Mouse (Mus musculus) neural tube, embryonic 14.5 days (tissue): ENCODE results near the gene Ipo13. TPM values are rescaled to one million over a fixed set of nuclear protein-coding genes. Genes with fewer than 3 reads are reported as not detected.

ENCODE experiments used
- ATAC-seq: fragments of 200-750 bp; cut with Nextera tagmentation; 2 replicates; pipeline ENCODE4 v1.8.0; 2017; ENCODE audit warnings: low read depth, mild to moderate bottlenecking, moderate TSS enrichment, moderate library complexity
- H3K27ac ChIP-seq: fragments of 300-500 bp; sonication (generic); 2 replicates; pipeline ENCODE4 v1.5.1; 2014; ENCODE audit warnings: low read depth, mild to moderate bottlenecking, control low read depth, low read length, moderate library complexity, mixed read lengths
- H3K27me3 ChIP-seq: fragments of 300-500 bp; sonication (generic); 2 replicates; pipeline ENCODE4 v1.6.1; 2014; ENCODE audit warnings: low read length; ENCODE audit not compliant: control insufficient read depth, insufficient read depth
- H3K36me3 ChIP-seq: fragments of 300-500 bp; sonication (generic); 2 replicates; pipeline ENCODE4 v1.6.1; 2014; ENCODE audit warnings: low read length, mixed read lengths; ENCODE audit not compliant: control insufficient read depth, insufficient read depth
- H3K4me1 ChIP-seq: fragments of 300-500 bp; sonication (generic); 2 replicates; pipeline ENCODE4 v1.6.1; 2014; ENCODE audit warnings: low read length; ENCODE audit not compliant: control insufficient read depth, insufficient read depth
- H3K4me2 ChIP-seq: fragments of 300-500 bp; sonication (generic); 2 replicates; pipeline ENCODE4 v1.6.1; 2014; ENCODE audit warnings: mild to moderate bottlenecking, low read depth, low read length, control low read depth
- H3K4me3 ChIP-seq: fragments of 300-500 bp; sonication (generic); 2 replicates; pipeline ENCODE4 v1.5.1; 2014; ENCODE audit warnings: low read depth, low read length, control low read depth, mixed read lengths
- H3K9ac ChIP-seq: fragments of 300-500 bp; sonication (generic); replicated peaks from 2 replicates; pipeline ENCODE4 v1.6.1; 2014; ENCODE audit warnings: low read depth, mild to moderate bottlenecking, control low read depth, low read length, mixed read lengths
- H3K9me3 ChIP-seq: fragments of 300-500 bp; sonication (generic); 2 replicates; pipeline ENCODE4 v1.6.1; 2016; ENCODE audit warnings: low read length; ENCODE audit not compliant: control insufficient read depth
- WGBS: fragments of 180-500 bp; shearing (Covaris S2); extraction: QIAGEN DNeasy Blood & Tissue Kit; methylation state at CpG from one replicate; pipeline ENCODE4 v1.1.7; 2014; 5-methylcytosine and 5-hydroxymethylcytosine counted together
- polyA plus RNA-seq: library from polyadenylated mRNA; unstranded; fragments of >200 nt; fragmentation: Nextera tagmentation; extraction: Ambion mirVana; gene quantifications from 2 replicates; pipeline ENCODE4 v1.2.1, GENCODE M21; 2014

Ipo13 gene
- polyA plus RNA-seq, 1 experiment from 2014 or later, result 61.7 TPM

DNA sequence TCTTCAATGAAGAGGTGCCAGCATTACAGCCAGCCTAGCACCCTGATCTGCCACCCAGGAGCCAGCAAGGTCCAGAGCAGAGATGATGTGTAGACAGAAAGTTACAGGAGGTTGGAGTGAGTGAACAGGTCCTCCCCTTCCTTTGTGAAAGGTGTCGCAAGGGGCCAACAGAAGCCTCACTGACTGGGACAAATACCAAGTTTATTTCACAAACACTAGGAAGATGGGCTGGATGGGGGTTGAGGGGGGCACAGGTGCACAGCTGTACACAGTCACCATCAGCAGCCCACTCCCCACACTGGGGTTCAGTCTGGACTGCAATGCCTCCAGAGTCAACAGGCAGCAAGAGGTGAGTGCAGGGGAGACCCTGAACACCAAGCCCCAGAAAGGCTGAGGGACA is 30.7 kb downstream of the Ipo13 start:
- Histone ChIP-seq H3K9ac (peak overlapping the region; percentile 93; the same call in 1 of the 2 replicates), H3K4me3 (peak overlapping the region; percentile 78; the same call in 1 of the 2 replicates), H3K27ac (no peak overlapping the region), H3K4me2 (peak overlapping the region; percentile 82), H3K4me1 (peaks cover 30% of the 10 kb centered on the region), H3K27me3 (no peaks in the 10 kb centered on the region), H3K9me3 (no peaks in the 10 kb centered on the region), H3K36me3 (peaks cover 18% of the 10 kb centered on the region)
- ATAC-seq, result no peak
- 94% methylated on average over 1 of the region's 1 CpGs for WGBS

DNA sequence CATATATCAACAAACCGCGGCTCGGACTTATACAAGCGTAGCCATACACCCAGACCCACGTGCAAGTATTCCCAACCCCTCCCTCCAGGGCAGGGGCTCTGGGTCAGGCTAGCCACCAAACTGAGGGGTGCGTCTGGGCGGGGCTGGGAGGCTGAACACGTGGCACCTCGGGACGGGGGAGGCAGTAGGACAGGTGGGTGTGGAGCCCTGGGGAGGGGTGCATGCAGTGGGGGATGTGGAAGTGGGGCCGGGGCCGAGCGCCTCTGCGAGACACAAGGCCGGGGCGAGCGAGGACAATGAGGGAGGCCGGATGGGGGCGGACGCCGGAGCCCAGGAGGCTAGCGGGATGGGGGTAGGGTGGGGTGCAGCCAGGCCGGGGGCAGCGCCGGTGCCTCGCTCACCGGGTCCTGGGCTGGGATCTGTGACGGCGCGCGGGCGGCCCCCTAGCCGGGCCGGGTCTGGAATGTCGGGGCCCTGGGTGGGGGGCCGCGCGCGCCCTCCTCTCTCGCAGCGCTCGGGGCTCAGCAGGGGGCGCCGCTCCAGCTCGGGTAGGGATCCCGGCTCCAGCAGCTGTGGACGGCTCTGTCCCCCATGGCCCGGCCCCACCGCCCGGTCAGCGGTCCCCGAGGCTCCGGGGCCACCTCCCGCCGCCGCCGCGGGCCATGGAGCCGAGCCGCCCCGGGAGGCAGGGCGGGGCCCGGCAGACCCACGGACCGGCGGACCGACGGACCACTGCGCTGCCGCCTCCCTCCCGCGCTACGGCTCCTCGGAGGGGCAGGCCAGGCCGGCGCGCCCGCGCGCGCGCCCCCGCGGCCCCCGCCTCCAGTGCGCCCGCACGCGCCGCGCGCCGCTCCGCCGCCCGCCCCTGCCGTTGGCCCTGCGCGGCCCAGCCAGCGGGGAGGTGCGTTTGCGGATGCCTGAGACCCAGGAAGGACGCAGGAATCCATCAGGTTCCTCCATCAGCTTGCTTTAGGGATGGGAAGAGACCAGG is 31.8 kb downstream of the Ipo13 start, which contains the start of gene B4galt2:
TSS of gene B4galt2 (minus strand) at position 787 of the 991 bp plus-strand sequence.
- Histone ChIP-seq H3K4me3 (peak within 1 kb of the TSS; percentile 78), H3K4me1 (peaks cover 30% of the 10 kb centered on the region), H3K36me3 (peaks cover 18% of the 10 kb centered on the region), H3K4me2 (peak within 1 kb of the TSS; percentile 82), H3K27ac (peak within 1 kb of the TSS; percentile 74), H3K9ac (peak within 1 kb of the TSS; percentile 93), H3K9me3 (no peaks in the 10 kb centered on the region), H3K27me3 (no peaks in the 10 kb centered on the region)
- peak; percentile 54 for ATAC-seq
- 0% methylated on average over 55 of the region's 103 CpGs for WGBS

DNA sequence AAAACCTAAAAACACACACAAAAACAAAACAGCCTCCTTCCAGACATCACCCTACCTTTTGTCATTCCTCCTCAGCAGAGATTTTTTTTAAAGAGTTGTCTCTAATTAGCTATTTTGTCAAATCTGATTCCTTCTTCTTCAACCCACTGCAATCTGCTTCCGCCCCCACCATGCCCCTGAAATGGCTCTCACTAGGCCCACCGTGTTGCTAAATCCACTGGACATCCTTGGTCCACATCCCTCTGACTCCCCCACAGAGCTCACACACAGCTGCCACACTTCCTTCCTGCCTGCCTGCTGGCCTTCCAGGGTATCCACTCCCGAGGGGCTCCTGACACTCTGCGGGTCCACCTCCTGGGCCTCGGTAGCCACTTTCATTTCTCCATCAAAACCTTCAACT is 36.1 kb downstream of the Ipo13 start:
- Histone ChIP-seq H3K27ac (no peak overlapping the region), H3K9me3 (no peaks in the 10 kb centered on the region), H3K9ac (0 out of 2 replicates have a peak overlapping the region, but pooled peaks have one; percentile 18), H3K36me3 (peaks cover 28% of the 10 kb centered on the region; the same call in 1 of the 2 replicates), H3K4me2 (no peak overlapping the region), H3K4me1 (peaks cover 12% of the 10 kb centered on the region; the same call in 1 of the 2 replicates), H3K27me3 (no peaks in the 10 kb centered on the region), H3K4me3 (no peak overlapping the region)
- 79% methylated on average over 5 of the region's 5 CpGs for WGBS
- no peak for ATAC-seq

DNA sequence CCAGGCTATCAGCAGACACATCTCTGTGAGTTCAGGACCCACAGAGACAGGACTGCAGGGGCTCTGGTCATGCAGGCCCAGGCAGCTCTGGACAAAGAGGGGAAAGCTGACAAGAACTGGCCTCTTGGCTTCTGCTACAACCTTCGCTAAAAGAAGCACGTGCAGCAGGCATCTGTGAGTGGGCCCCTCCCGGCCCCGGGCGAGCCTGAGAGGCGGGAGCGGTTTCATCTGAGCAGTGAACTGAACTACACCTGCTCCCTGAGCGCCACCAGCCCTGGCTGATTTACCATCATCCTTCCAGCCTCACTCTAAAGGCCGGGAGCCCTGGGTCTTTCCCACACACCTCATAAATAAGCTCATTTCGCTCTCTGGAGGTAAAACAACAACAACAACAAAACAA is 36.5 kb downstream of the Ipo13 start:
- H3K9ac ChIP-seq, result 0 out of 2 replicates have a peak overlapping the region, but pooled peaks have one; percentile 18

GRCm38 (mm10) chr4:117873615-117874014 is 41.2 kb downstream of the Ipo13 start:
- 91% methylated on average over 9 of the region's 9 CpGs for WGBS
- ATAC-seq, result no peak
- no peaks in the 10 kb centered on the region for H3K4me1 ChIP-seq
- H3K27me3 ChIP-seq, result no peaks in the 10 kb centered on the region
- H3K4me2 ChIP-seq, result no peak overlapping the region
- H3K9ac ChIP-seq, result no peak overlapping the region
- H3K4me3 ChIP-seq, result no peak overlapping the region
- H3K36me3 ChIP-seq, result peaks cover 32% of the 10 kb centered on the region; the same call in 1 of the 2 replicates
- no peak overlapping the region for H3K27ac ChIP-seq
- H3K9me3 ChIP-seq, result no peaks in the 10 kb centered on the region

More for the DNA sequence above, 36.5 kb downstream of the Ipo13 start:
- H3K4me2 ChIP-seq, result no peak overlapping the region
- no peaks in the 10 kb centered on the region for H3K9me3 ChIP-seq
- 53% methylated on average over 10 of the region's 10 CpGs for WGBS
- H3K4me3 ChIP-seq, result no peak overlapping the region
- no peaks in the 10 kb centered on the region for H3K27me3 ChIP-seq
- H3K36me3 ChIP-seq, result peaks cover 31% of the 10 kb centered on the region; the same call in 1 of the 2 replicates
- no peak for ATAC-seq
- no peak overlapping the region for H3K27ac ChIP-seq
- H3K4me1 ChIP-seq, result peaks cover 9% of the 10 kb centered on the region; the same call in 1 of the 2 replicates

DNA sequence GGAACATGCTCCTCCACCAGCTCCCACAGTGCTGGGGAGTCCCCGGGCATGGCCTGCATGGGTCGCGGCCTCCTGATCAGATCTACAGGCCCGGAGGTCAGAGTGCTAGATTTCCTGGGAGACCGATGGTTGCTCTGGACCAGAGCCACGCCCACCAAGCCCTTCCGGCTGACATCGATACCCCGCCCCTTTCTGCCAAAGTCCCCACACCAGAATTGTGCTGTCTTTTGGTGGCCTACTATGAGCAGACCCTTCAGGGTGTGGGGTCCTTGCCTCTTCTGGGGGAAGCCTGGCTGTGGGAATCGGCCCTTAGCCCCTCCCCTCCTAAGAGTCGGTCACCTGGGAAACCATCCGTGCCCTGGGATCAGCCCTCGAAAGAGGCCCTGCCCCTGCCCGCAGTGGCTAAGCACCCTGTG is 42.3 kb downstream of the Ipo13 start, which contains the start of gene Ccdc24:
TSS of gene Ccdc24 (minus strand) at position 87 of the 416 bp plus-strand sequence.
- Histone ChIP-seq H3K27me3 (no peaks in the 10 kb centered on the region), H3K27ac (no peak within 1 kb of the TSS), H3K4me2 (0 out of 2 replicates have a peak within 1 kb of the TSS, but pooled peaks have one; percentile 14), H3K4me3 (no peak within 1 kb of the TSS), H3K9me3 (no peaks in the 10 kb centered on the region), H3K36me3 (peaks cover 30% of the 10 kb centered on the region; the same call in 1 of the 2 replicates), H3K4me1 (no peaks in the 10 kb centered on the region), H3K9ac (0 out of 2 replicates have a peak within 1 kb of the TSS, but pooled peaks have one; percentile 11)
- ATAC-seq, result no peak; the same call in 1 of the 2 replicates
- 10% methylated on average over 14 of the region's 14 CpGs for WGBS

DNA sequence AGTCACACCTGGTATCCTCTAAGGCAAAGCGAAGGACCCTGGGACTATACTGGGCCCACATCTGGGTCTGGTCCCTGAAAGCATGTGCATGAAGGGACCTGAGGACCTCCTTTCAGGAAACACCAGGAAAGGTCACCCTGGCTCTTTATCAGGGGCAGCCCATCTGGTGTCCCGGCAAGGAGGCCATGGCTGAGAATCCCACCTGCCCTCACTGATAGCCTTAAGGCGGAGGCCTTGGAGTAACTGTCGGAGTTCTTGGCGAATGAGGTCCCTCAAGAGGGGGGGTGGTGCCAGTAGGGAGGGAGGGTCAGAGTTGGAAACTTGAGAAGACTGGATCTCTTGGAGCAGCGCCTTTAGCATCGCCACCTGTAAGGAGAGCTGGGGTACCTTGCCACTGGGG is 43.0 kb downstream of the Ipo13 start:
- no peak for ATAC-seq
- H3K9me3 ChIP-seq, result no peaks in the 10 kb centered on the region
- H3K9ac ChIP-seq, result no peak overlapping the region
- WGBS, result 77% methylated on average over 7 of the region's 7 CpGs
- no peak overlapping the region for H3K4me3 ChIP-seq
- no peak overlapping the region for H3K27ac ChIP-seq
- no peak overlapping the region for H3K4me2 ChIP-seq
- H3K4me1 ChIP-seq, result no peaks in the 10 kb centered on the region
- peaks cover 23% of the 10 kb centered on the region; the same call in 1 of the 2 replicates for H3K36me3 ChIP-seq
- H3K27me3 ChIP-seq, result no peaks in the 10 kb centered on the region

DNA sequence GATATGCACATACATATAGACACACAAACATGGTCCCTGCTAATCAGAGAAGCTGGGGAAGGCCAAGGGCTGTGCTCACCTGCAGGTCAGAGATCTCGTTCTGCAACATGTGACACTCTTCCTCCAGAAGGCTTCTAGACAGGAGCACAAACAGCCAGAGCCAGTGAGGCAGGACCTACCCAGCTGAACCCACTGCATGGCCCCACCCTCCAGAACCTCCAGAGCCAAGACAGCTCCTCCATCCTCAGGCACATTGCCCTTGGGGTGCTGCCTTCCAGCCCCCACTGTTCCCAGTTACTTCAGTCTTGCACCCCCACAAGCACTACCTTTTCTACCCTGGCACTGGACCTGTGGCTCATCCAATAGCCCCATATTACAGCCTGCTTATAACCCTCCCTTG is 44.4 kb downstream of the Ipo13 start:
- Histone ChIP-seq H3K4me3 (no peak overlapping the region), H3K4me2 (no peak overlapping the region), H3K9ac (no peak overlapping the region), H3K9me3 (no peaks in the 10 kb centered on the region), H3K27ac (no peak overlapping the region), H3K36me3 (peaks cover 15% of the 10 kb centered on the region; the same call in 1 of the 2 replicates), H3K4me1 (peaks cover 7% of the 10 kb centered on the region; the same call in 1 of the 2 replicates), H3K27me3 (no peaks in the 10 kb centered on the region)
- ATAC-seq, result no peak
- 62% methylated on average over 1 of the region's 1 CpGs for WGBS
